In the genomic region with DNA sequence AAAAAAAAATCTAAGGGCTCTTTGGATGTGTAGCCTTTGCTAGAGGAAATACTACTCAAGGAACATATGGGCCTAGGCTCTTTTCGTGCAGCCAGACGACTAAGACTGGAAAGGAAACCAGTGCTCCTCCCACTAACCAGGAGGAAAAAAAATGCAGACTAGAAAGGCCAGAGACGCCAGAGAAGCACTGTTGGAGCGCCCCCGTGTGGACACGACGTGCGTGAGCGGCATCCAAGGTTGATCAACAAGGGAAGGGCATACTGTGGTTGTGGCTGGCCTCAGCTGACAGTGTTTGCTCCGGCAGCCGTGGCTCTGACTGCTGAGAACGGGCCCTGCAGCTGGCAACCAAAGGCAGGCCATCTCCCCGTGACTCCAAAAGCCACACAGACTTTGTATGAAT, we compare ENCODE assay signal across 9 mouse cellular contexts. TPM values are rescaled to one million over a fixed set of nuclear protein-coding genes. Genes with fewer than 3 reads are reported as not detected.
DNase-seq lines count a peak whose midpoint lies in the region; ATAC-seq and TF ChIP-seq lines count a peak whose summit lies in the region.
"Had no signal": no experiment of that assay in that cellular context is flagged by ENCODE, and none has a peak within 500 bp of the region (broad histone marks: within the 10 kb centered on the region; RNA-seq: fewer than 3 reads in every experiment).

No protein-coding gene starts in this region.

- no peak overlapping the region; the same call in 1 of the 2 replicates for H3K27ac ChIP-seq in brown adipose tissue, adult 24 weeks (replicated peaks; ENCODE audit: low read depth, low read length)
- H3K27ac ChIP-seq in heart, embryonic 13.5 days (replicated peaks): peak overlapping the region; percentile 69; the same call in 1 of the 2 replicates
- H3K27ac ChIP-seq in kidney, postnatal 0 days: peak overlapping the region; percentile 95
- H3K27ac ChIP-seq in liver, adult 2 months (replicated peaks; ENCODE audit: insufficient read depth, low read depth, low read length): peak overlapping the region; percentile 75
- H3K27ac ChIP-seq: macrophage had no signal

- peak; percentile 97 for DNase-seq in fibroblast of lung, adult 2 months (ENCODE audit: low read depth)
- peak; percentile 98 for DNase-seq in kidney, postnatal 0 days (ENCODE audit: low spot score)
- peak; percentile 83 for DNase-seq in liver, adult 2 months (ENCODE audit: extremely low read depth, low read depth, low spot score)
- DNase-seq in spleen, postnatal 4 days (ENCODE audit: low spot score in 2 of 2): peak; percentile 76 to 90

- TF ChIP-seq POLR2A in liver, adult 2 months (IDR thresholded peaks at IDR 0.05; ENCODE audit: extremely low read depth, insufficient read depth, low read length): no peak
- peak; percentile 54 for TF ChIP-seq POLR2A in myocyte (IDR thresholded peaks at IDR 0.05; ENCODE audit: insufficient read length, low read depth)

- no peaks in the 10 kb centered on the region for H3K9me3 ChIP-seq in heart, embryonic 13.5 days
- H3K9me3 ChIP-seq in kidney, postnatal 0 days (replicated peaks; ENCODE audit: low read length): no peaks in the 10 kb centered on the region

- no peaks in the 10 kb centered on the region for H3K79me2 ChIP-seq in liver, adult 2 months (ENCODE audit: control insufficient read depth, insufficient read depth, low read length)
- no peaks in the 10 kb centered on the region for H3K79me2 ChIP-seq in myocyte (ENCODE audit: control insufficient read depth, insufficient read depth)

- H3K9ac ChIP-seq in heart, embryonic 13.5 days: peak overlapping the region; percentile 73
- no peak overlapping the region for H3K9ac ChIP-seq in kidney, postnatal 0 days (ENCODE audit: low read depth, low read length)
- H3K9ac ChIP-seq in liver, adult 2 months (ENCODE audit: low read depth, low read length): peak overlapping the region; percentile 73

- H3K4me2 ChIP-seq in heart, embryonic 13.5 days: peak overlapping the region; percentile 61
- H3K4me2 ChIP-seq in kidney, postnatal 0 days (ENCODE audit: low read length): peak overlapping the region; percentile 45
- peak overlapping the region; percentile 87 for H3K4me2 ChIP-seq in myocyte (ENCODE audit: low read depth)

- under 1% methylated on average over 13 of the region's 13 CpGs for WGBS in heart, embryonic 13.5 days
- under 1% methylated on average over 13 of the region's 13 CpGs for WGBS in kidney, postnatal 0 days
- under 1% methylated on average over 13 of the region's 13 CpGs for WGBS in liver, adult 2 months

- peak; percentile 81 for ATAC-seq in CD4-positive, CD25-positive, alpha-beta regulatory T cell, adult 4 months
- ATAC-seq in heart, embryonic 13.5 days (ENCODE audit: extremely low read depth, insufficient number of reproducible peaks, low FRiP score, low TSS enrichment): no peak
- peak; percentile 73 for ATAC-seq in kidney, postnatal 0 days (replicated peaks; ENCODE audit: low FRiP score, low read depth)

- H3K36me3 ChIP-seq in heart, embryonic 13.5 days: no peaks in the 10 kb centered on the region
- no peaks in the 10 kb centered on the region for H3K36me3 ChIP-seq in kidney, postnatal 0 days (ENCODE audit: insufficient read depth, low read length)
- H3K36me3 ChIP-seq in liver, adult 2 months (ENCODE audit: control insufficient read depth, insufficient read depth, low read length): no peaks in the 10 kb centered on the region
- H3K36me3 ChIP-seq in myocyte (ENCODE audit: control insufficient read depth, insufficient read depth): no peaks in the 10 kb centered on the region

- H3K4me1 ChIP-seq in brown adipose tissue, adult 24 weeks (ENCODE audit: control insufficient read depth, insufficient read depth, insufficient read length, low read length): peaks cover 20% of the 10 kb centered on the region
- H3K4me1 ChIP-seq in heart, embryonic 13.5 days: peaks cover 44% of the 10 kb centered on the region
- no peaks in the 10 kb centered on the region; the same call in 1 of the 2 replicates for H3K4me1 ChIP-seq in kidney, postnatal 0 days (replicated peaks; ENCODE audit: insufficient read depth, low read length)
- peaks cover 12% of the 10 kb centered on the region for H3K4me1 ChIP-seq in liver, adult 2 months (ENCODE audit: control insufficient read depth, insufficient read depth, low read length)

- 0 out of 2 replicates have a peak overlapping the region, but pooled peaks have one; percentile 28 for H3K4me3 ChIP-seq in brown adipose tissue, adult 24 weeks (ENCODE audit: insufficient read depth, low read depth, low read length)
- peak overlapping the region; percentile 25; the same call in 1 of the 2 replicates for H3K4me3 ChIP-seq in heart, embryonic 13.5 days
- H3K4me3 ChIP-seq in kidney, postnatal 0 days (replicated peaks; ENCODE audit: low read depth, low read length): no peak overlapping the region
- peak overlapping the region; percentile 16; the same call in 1 of the 2 replicates for H3K4me3 ChIP-seq in liver, adult 2 months (ENCODE audit: insufficient read depth, low read depth, low read length)
- no peak overlapping the region for H3K4me3 ChIP-seq in myocyte

- TF ChIP-seq CTCF in kidney, postnatal 0 days (IDR thresholded peaks at IDR 0.05; ENCODE audit: low read depth): peak; percentile 98
- TF ChIP-seq CTCF in liver, adult 2 months (IDR thresholded peaks at IDR 0.05; ENCODE audit: low read depth, low read length): peak; percentile 98

- no peaks in the 10 kb centered on the region for H3K27me3 ChIP-seq in heart, embryonic 13.5 days (replicated peaks)
- H3K27me3 ChIP-seq in kidney, postnatal 0 days (ENCODE audit: insufficient read depth, low read length): no peaks in the 10 kb centered on the region
- H3K27me3 ChIP-seq in liver, adult 2 months (ENCODE audit: control insufficient read depth, insufficient read depth, low read length): no peaks in the 10 kb centered on the region
- no peaks in the 10 kb centered on the region for H3K27me3 ChIP-seq in myocyte (ENCODE audit: control insufficient read depth, insufficient read depth, insufficient read length)

- no peak overlapping the region for H3ac ChIP-seq in myocyte (ENCODE audit: control insufficient read depth, insufficient read length)

TF ChIP-seq in myocyte, 11 proteins besides CTCF, POLR2A, EP300 and RAD21:
- TF ChIP-seq MYOG (IDR thresholded peaks at IDR 0.05; ENCODE audit: control insufficient read depth in 1 of 3, insufficient read depth in 1 of 3, insufficient read length in 2 of 3, low read depth in 2 of 3) (peak in 2 of 3 experiments; percentile 49 to 75), USF1 (IDR thresholded peaks at IDR 0.05; ENCODE audit: low read depth) (no peak), SRF (IDR thresholded peaks at IDR 0.05; ENCODE audit: control insufficient read depth, insufficient read length, low read depth) (peak; percentile 85), MYOD1 (IDR thresholded peaks at IDR 0.05; ENCODE audit: control insufficient read depth in 1 of 3, insufficient read length in 2 of 3, low read depth in 2 of 3) (peak in 2 of 3 experiments; percentile 44 to 60), POLR2AphosphoS2 (IDR thresholded peaks at IDR 0.05; ENCODE audit: insufficient read length, low read depth) (no peak)
TF ChIP-seq in myocyte: peak in this region for 3.

RNA-seq across cellular contexts. Expression of a gene that starts 30.8 kb away (rescaled TPM):
- not detected for polyA plus RNA-seq in CD4-positive, CD25-positive, alpha-beta regulatory T cell, adult 4 months (2017; shearing (Covaris generic))
- polyA plus RNA-seq in brown adipose tissue, adult 24 weeks (2012; ENCODE audit: insufficient read depth, insufficient read length, missing spikeins): not detected in 2 replicates
- 0.15 and 0.33 TPM in 2 replicates for polyA plus RNA-seq in heart, embryonic 13.5 days (2015; fragmentation: Nextera tagmentation; extraction: Ambion mirVana)
- 0.09 and 0.13 TPM in 2 replicates for polyA plus RNA-seq in kidney, postnatal 0 days (2015; fragmentation: Nextera tagmentation; extraction: Ambion mirVana)
- 104 and 121 TPM in 2 replicates for total RNA-seq in liver, adult 2 months (2014; rRNA removed)
- polyA plus RNA-seq in liver, adult 2 months (2012; rRNA removed): 89.7 and 93.2 TPM in 2 replicates
- 0.18 TPM for polyA plus RNA-seq in myocyte (2012; fragmentation: generic; extraction: Trizol)
- polyA plus RNA-seq: macrophage had no signal

RNA-seq across cellular contexts. Expression of a gene that starts 42.8 kb away (rescaled TPM):
- 10 to 100 TPM; 11.0 to 17.0 TPM for polyA plus RNA-seq in CD4-positive, CD25-positive, alpha-beta regulatory T cell, adult 4 months (2017; shearing (Covaris generic))
- not detected in 2 replicates for polyA plus RNA-seq in brown adipose tissue, adult 24 weeks (2012; ENCODE audit: insufficient read depth, insufficient read length, missing spikeins)
- polyA plus RNA-seq in heart, embryonic 13.5 days (2015; fragmentation: Nextera tagmentation; extraction: Ambion mirVana): 0.60 and 0.96 TPM in 2 replicates
- polyA plus RNA-seq in kidney, postnatal 0 days (2015; fragmentation: Nextera tagmentation; extraction: Ambion mirVana): 0.33 TPM in 1 of 2 replicates, not detected in the other
- total RNA-seq in liver, adult 2 months (2014; rRNA removed): 59.3 and 69.5 TPM in 2 replicates
- polyA plus RNA-seq in liver, adult 2 months (2012; rRNA removed): 44.3 and 80.3 TPM in 2 replicates
- polyA plus RNA-seq in myocyte (2012; fragmentation: generic; extraction: Trizol): 16.3 TPM

Comparison
In these comparisons a context has a peak if more than half of its experiments do, and no peak if none do; other contexts are left out.
1. H3K4me3 ChIP-seq: peak in brown adipose tissue, adult 24 weeks (single experiment), heart, embryonic 13.5 days (single experiment) and liver, adult 2 months (single experiment); none in kidney, postnatal 0 days (single experiment) and myocyte (single experiment).
2. RNA of a gene that starts 30.8 kb away (polyA plus RNA-seq): 89.7 to 93.2 TPM in liver, adult 2 months; 0.15 to 0.33 TPM in heart, embryonic 13.5 days, 0.18 TPM in myocyte (single experiment), 0.09 to 0.13 TPM in kidney, postnatal 0 days, not detected in CD4-positive, CD25-positive, alpha-beta regulatory T cell, adult 4 months and not detected in brown adipose tissue, adult 24 weeks; every median in the first group is over 10 times any median in the second.
3. Peak in every context shown above with its lines, with median percentiles within 50 percentile points of each other: DNase-seq and H3K4me2 ChIP-seq.